Comparison of ENCODE assay signal across 8 mouse cellular contexts in the genomic region with DNA sequence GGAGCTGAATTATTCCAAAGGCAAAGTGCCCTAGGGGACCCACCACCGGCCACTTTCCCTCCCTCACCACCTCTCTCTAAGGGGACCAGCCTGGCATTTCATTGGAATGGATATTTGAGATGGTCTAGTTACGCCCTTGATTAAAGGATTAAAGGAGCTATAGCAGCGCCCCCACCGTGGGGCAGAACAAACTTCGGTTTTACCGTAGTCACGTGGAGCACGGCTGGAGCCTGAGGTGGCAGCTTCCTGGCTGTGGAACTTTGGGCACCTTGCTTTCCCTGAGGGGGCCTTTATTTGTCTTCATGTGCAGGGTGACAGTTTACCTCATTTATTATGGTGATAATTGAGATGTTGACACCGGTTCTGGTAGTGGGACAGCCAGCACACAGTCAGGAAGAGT. TPM values are rescaled to one million over a fixed set of nuclear protein-coding genes. Genes with fewer than 3 reads are reported as not detected.
DNase-seq lines count a peak whose midpoint lies in the region; ATAC-seq lines count a peak whose summit lies in the region.

No protein-coding gene starts in this region.

- peaks cover 38% of the 10 kb centered on the region for H3K4me1 ChIP-seq in kidney, embryonic 14.5 days (ENCODE audit: control insufficient read depth, insufficient read depth, low read length)
- H3K4me1 ChIP-seq in embryonic facial prominence, embryonic 14.5 days (ENCODE audit: control insufficient read depth, insufficient read depth, low read length): peaks cover 40% of the 10 kb centered on the region
- H3K4me1 ChIP-seq in intestine, embryonic 16.5 days (ENCODE audit: control insufficient read depth, insufficient read depth, low read length): peaks cover 61% of the 10 kb centered on the region
- H3K4me1 ChIP-seq in neural tube, embryonic 14.5 days (ENCODE audit: control insufficient read depth, insufficient read depth, low read length): peaks cover 29% of the 10 kb centered on the region

- no peaks in the 10 kb centered on the region for H3K9me3 ChIP-seq in kidney, embryonic 14.5 days (ENCODE audit: control insufficient read depth, low read length)
- no peaks in the 10 kb centered on the region for H3K9me3 ChIP-seq in embryonic facial prominence, embryonic 14.5 days (ENCODE audit: control insufficient read depth, low read length)
- no peaks in the 10 kb centered on the region for H3K9me3 ChIP-seq in intestine, embryonic 16.5 days (ENCODE audit: control insufficient read depth, low read length)
- H3K9me3 ChIP-seq in neural tube, embryonic 14.5 days (ENCODE audit: control insufficient read depth, low read length): no peaks in the 10 kb centered on the region

- DNase-seq in kidney, postnatal 14 days: no peak
- DNase-seq in embryonic facial prominence, embryonic 14.5 days (ENCODE audit: low spot score): peak; percentile 67
- no peak for DNase-seq in frontal cortex, postnatal 25 days (ENCODE audit: low spot score in 2 of 2)
- DNase-seq in left cerebral cortex, adult 9 months (ENCODE audit: low spot score in 2 of 2): no peak
- DNase-seq in adrenal gland, postnatal 36 days: no peak

- 19% methylated on average over 9 of the region's 9 CpGs for WGBS in kidney, embryonic 14.5 days
- WGBS in embryonic facial prominence, embryonic 14.5 days: 23% methylated on average over 9 of the region's 9 CpGs
- 42% methylated on average over 9 of the region's 9 CpGs for WGBS in intestine, embryonic 16.5 days
- WGBS in neural tube, embryonic 14.5 days: 20% methylated on average over 9 of the region's 9 CpGs

- H3K4me2 ChIP-seq in kidney, embryonic 14.5 days (replicated peaks; ENCODE audit: low read depth, low read length): peak overlapping the region; percentile 13; the same call in 1 of the 2 replicates
- H3K4me2 ChIP-seq in embryonic facial prominence, embryonic 14.5 days (ENCODE audit: low read depth, low read length): peak overlapping the region; percentile 87
- peak overlapping the region; percentile 83 for H3K4me2 ChIP-seq in intestine, embryonic 16.5 days (ENCODE audit: low read depth, low read length)
- H3K4me2 ChIP-seq in neural tube, embryonic 14.5 days (ENCODE audit: low read depth, low read length): peak overlapping the region; percentile 98

- no peaks in the 10 kb centered on the region for H3K36me3 ChIP-seq in kidney, embryonic 14.5 days (ENCODE audit: control insufficient read depth, insufficient read depth, low read length)
- H3K36me3 ChIP-seq in embryonic facial prominence, embryonic 14.5 days (ENCODE audit: control insufficient read depth, insufficient read depth, low read length): no peaks in the 10 kb centered on the region
- no peaks in the 10 kb centered on the region for H3K36me3 ChIP-seq in intestine, embryonic 16.5 days (ENCODE audit: control insufficient read depth, insufficient read depth, low read length)
- no peaks in the 10 kb centered on the region for H3K36me3 ChIP-seq in neural tube, embryonic 14.5 days (ENCODE audit: control insufficient read depth, insufficient read depth, low read length)

- no peak overlapping the region for H3K4me3 ChIP-seq in kidney, embryonic 14.5 days (ENCODE audit: low read length)
- no peak overlapping the region for H3K4me3 ChIP-seq in embryonic facial prominence, embryonic 14.5 days (ENCODE audit: low read depth, low read length)
- H3K4me3 ChIP-seq in intestine, embryonic 16.5 days (ENCODE audit: low read length): 0 out of 2 replicates have a peak overlapping the region, but pooled peaks have one; percentile 18
- H3K4me3 ChIP-seq in neural tube, embryonic 14.5 days (ENCODE audit: low read depth, low read length): peak overlapping the region; percentile 98

- H3K27ac ChIP-seq in kidney, embryonic 14.5 days (ENCODE audit: low read depth, low read length): no peak overlapping the region
- H3K27ac ChIP-seq in embryonic facial prominence, embryonic 14.5 days (replicated peaks; ENCODE audit: low read depth, low read length): peak overlapping the region; percentile 44; the same call in 1 of the 2 replicates
- H3K27ac ChIP-seq in intestine, embryonic 16.5 days (ENCODE audit: low read length): no peak overlapping the region; the same call in 1 of the 2 replicates
- no peak overlapping the region for H3K27ac ChIP-seq in neural tube, embryonic 14.5 days (ENCODE audit: low read depth, low read length)

- no peak for ATAC-seq in kidney, embryonic 14.5 days (ENCODE audit: low FRiP score, low TSS enrichment)
- ATAC-seq in embryonic facial prominence, embryonic 14.5 days (ENCODE audit: low read depth): peak; percentile 10; the same call in 1 of the 2 replicates
- no peak for ATAC-seq in intestine, embryonic 16.5 days
- no peak for ATAC-seq in neural tube, embryonic 14.5 days (ENCODE audit: low read depth)

- no peak overlapping the region for H3K9ac ChIP-seq in kidney, embryonic 14.5 days (ENCODE audit: low read depth, low read length)
- peak overlapping the region; percentile 91 for H3K9ac ChIP-seq in embryonic facial prominence, embryonic 14.5 days (ENCODE audit: low read depth, low read length)
- H3K9ac ChIP-seq in intestine, embryonic 16.5 days (ENCODE audit: low read depth, low read length): peak overlapping the region; percentile 99
- H3K9ac ChIP-seq in neural tube, embryonic 14.5 days (replicated peaks; ENCODE audit: low read depth, low read length): peak overlapping the region; percentile 100; the same call in 1 of the 2 replicates

- no peaks in the 10 kb centered on the region for H3K27me3 ChIP-seq in kidney, embryonic 14.5 days (ENCODE audit: control insufficient read depth, insufficient read depth, low read length)
- H3K27me3 ChIP-seq in embryonic facial prominence, embryonic 14.5 days (replicated peaks; ENCODE audit: control insufficient read depth, insufficient read depth, low read length): no peaks in the 10 kb centered on the region
- no peaks in the 10 kb centered on the region for H3K27me3 ChIP-seq in intestine, embryonic 16.5 days (replicated peaks; ENCODE audit: control insufficient read depth, insufficient read depth, low read length)
- no peaks in the 10 kb centered on the region; the same call in 1 of the 2 replicates for H3K27me3 ChIP-seq in neural tube, embryonic 14.5 days (ENCODE audit: control insufficient read depth, insufficient read depth, low read length)

RNA-seq across cellular contexts. Expression of gene Cmip, which starts 4.8 kb away (rescaled TPM):
- 22.9 and 23.7 TPM in 2 replicates for polyA plus RNA-seq in kidney, embryonic 14.5 days (2014; fragmentation: Nextera tagmentation; extraction: Ambion mirVana)
- polyA plus RNA-seq in embryonic facial prominence, embryonic 14.5 days (2014; fragmentation: Nextera tagmentation; extraction: Ambion mirVana): 27.0 and 27.7 TPM in 2 replicates
- 16.7 and 16.8 TPM in 2 replicates for polyA plus RNA-seq in intestine, embryonic 16.5 days (2015; fragmentation: Nextera tagmentation; extraction: Ambion mirVana)
- 135 and 144 TPM in 2 replicates for polyA plus RNA-seq in neural tube, embryonic 14.5 days (2014; fragmentation: Nextera tagmentation; extraction: Ambion mirVana)
- total RNA-seq in adrenal gland, postnatal 36 days (2021): 100 to 1,000 TPM; 122 to 129 TPM

Comparison
In these comparisons a context has a peak if more than half of its experiments do, and no peak if none do; other contexts are left out.
1. H3K4me2 ChIP-seq: peak in every context shown above with its lines; median percentile 98 in neural tube, embryonic 14.5 days; 87 in embryonic facial prominence, embryonic 14.5 days; 83 in intestine, embryonic 16.5 days; 13 in kidney, embryonic 14.5 days.
2. H3K4me3 ChIP-seq: peak in intestine, embryonic 16.5 days (single experiment) and neural tube, embryonic 14.5 days (single experiment); none in kidney, embryonic 14.5 days (single experiment) and embryonic facial prominence, embryonic 14.5 days (single experiment).